Mouse (Mus musculus) cerebellum, adult 2 months (tissue): ENCODE data around the gene Mettl16.

Experiments used
- CTCF ChIP-seq: fragments of 200-500 bp; IDR thresholded peaks from 2 replicates; pipeline ENCODE4 v1.5.1; 2011; ENCODE audit warnings: low read depth, mild to moderate bottlenecking, control low read depth, low read length, moderate library complexity, borderline replicate concordance; ENCODE audit not compliant: insufficient read depth
- POLR2A ChIP-seq: fragments of 200-500 bp; IDR thresholded peaks from 2 replicates; pipeline ENCODE4 v1.6.1; 2011; ENCODE audit warnings: low read length, control low read depth, borderline replicate concordance; ENCODE audit not compliant: insufficient read depth

GRCm38 (mm10) chr11:74835593-74836224, 65.1 kb downstream of the Mettl16 start:
- TF ChIP-seq CTCF (no peak), POLR2A (no peak)
